Mouse (Mus musculus) myocyte (in vitro differentiated cells): ENCODE data around the gene Cd46.

Experiments
- CEBPB ChIP-seq: IDR thresholded peaks from 2 replicates; pipeline ENCODE4 v1.6.1; 2011; ENCODE audit warnings: mild to moderate bottlenecking, moderate library complexity; ENCODE audit not compliant: poor library complexity, insufficient read depth, severe bottlenecking
- E2F4 ChIP-seq: IDR thresholded peaks from one replicate; pipeline ENCODE4 v1.6.1; 2011; ENCODE audit warnings: mild to moderate bottlenecking, control low read depth, moderate library complexity; ENCODE audit not compliant: insufficient read depth
- MAX ChIP-seq: IDR thresholded peaks from one replicate; pipeline ENCODE4 v1.6.1; 2011; ENCODE audit warnings: low read depth, mild to moderate bottlenecking, control low read depth
- MYOD1 ChIP-seq, 3 experiments: IDR thresholded peaks; one replicate each; pipeline ENCODE4 v1.6.1; 2011; ENCODE audit warnings: control low read depth in 2 of 3, low read depth in 2 of 3, mild to moderate bottlenecking in 2 of 3, moderate library complexity in 1 of 3; ENCODE audit not compliant: insufficient read length in 2 of 3, control insufficient read depth in 1 of 3
- MYOG ChIP-seq, 3 experiments: IDR thresholded peaks; one replicate each; pipeline ENCODE4 v1.6.1; 2011; ENCODE audit warnings: control low read depth in 2 of 3, low read depth in 2 of 3, mild to moderate bottlenecking in 2 of 3; ENCODE audit not compliant: insufficient read length in 2 of 3, control insufficient read depth in 1 of 3, insufficient read depth in 1 of 3
- POLR2A ChIP-seq: IDR thresholded peaks from one replicate; pipeline ENCODE4 v1.6.1; 2011; ENCODE audit warnings: low read depth, mild to moderate bottlenecking, control low read depth, moderate library complexity; ENCODE audit not compliant: insufficient read length
- POLR2AphosphoS2 ChIP-seq: IDR thresholded peaks from one replicate; pipeline ENCODE4 v1.6.1; 2011; ENCODE audit warnings: low read depth, control low read depth; ENCODE audit not compliant: insufficient read length
- TCF12 ChIP-seq: IDR thresholded peaks from one replicate; pipeline ENCODE4 v1.6.1; 2011; ENCODE audit warnings: mild to moderate bottlenecking, control low read depth; ENCODE audit not compliant: poor library complexity, insufficient read depth, severe bottlenecking

GRCm38 (mm10) chr1:195037985-195038384 lies 54.1 kb downstream of the Cd46 start:
- TF ChIP-seq CEBPB (no peak), E2F4 (no peak), POLR2A (no peak), POLR2AphosphoS2 (no peak), MAX (no peak), TCF12 (no peak), MYOG (IDR thresholded peaks at IDR 0.05; ENCODE audit: control insufficient read depth in 1 of 3, insufficient read depth in 1 of 3, insufficient read length in 2 of 3, low read depth in 2 of 3) (no peak), MYOD1 (IDR thresholded peaks at IDR 0.05; ENCODE audit: control insufficient read depth in 1 of 3, insufficient read length in 2 of 3, low read depth in 2 of 3) (no peak)
